Mouse (Mus musculus) heart, adult 18-20 months (tissue): Measurements from ENCODE around the gene E130218I03Rik. TPM values are rescaled to one million over a fixed set of nuclear protein-coding genes. Genes with fewer than 3 reads are reported as not detected.

ENCODE experiments used
- DNase-seq, 2 experiments: peaks; one replicate each; pipeline ENCODE4 v3.0.0; 2021 to 2022; ENCODE audit warnings: mixed read lengths in 1 of 2
- total RNA-seq, 2 experiments: library from RNA; stranded (reverse); gene quantifications; 2 replicates each; pipeline ENCODE4 v1.2.3; 2021

The E130218I03Rik gene
- total RNA-seq, 2 experiments from 2014 or later = not detected

- DNase-seq = peak; percentile 96 to 98
Observed at GRCm38 (mm10) chr4:134287168-134287564, 43.7 kb downstream of the E130218I03Rik start.

- DNase-seq = peak; percentile 76 to 80
Observed at GRCm38 (mm10) chr4:134287575-134288025, 44.1 kb downstream of the E130218I03Rik start, which contains the start of gene Pdik1l. Gene Pdik1l (minus strand): TSS chr4:134287895.

DNA sequence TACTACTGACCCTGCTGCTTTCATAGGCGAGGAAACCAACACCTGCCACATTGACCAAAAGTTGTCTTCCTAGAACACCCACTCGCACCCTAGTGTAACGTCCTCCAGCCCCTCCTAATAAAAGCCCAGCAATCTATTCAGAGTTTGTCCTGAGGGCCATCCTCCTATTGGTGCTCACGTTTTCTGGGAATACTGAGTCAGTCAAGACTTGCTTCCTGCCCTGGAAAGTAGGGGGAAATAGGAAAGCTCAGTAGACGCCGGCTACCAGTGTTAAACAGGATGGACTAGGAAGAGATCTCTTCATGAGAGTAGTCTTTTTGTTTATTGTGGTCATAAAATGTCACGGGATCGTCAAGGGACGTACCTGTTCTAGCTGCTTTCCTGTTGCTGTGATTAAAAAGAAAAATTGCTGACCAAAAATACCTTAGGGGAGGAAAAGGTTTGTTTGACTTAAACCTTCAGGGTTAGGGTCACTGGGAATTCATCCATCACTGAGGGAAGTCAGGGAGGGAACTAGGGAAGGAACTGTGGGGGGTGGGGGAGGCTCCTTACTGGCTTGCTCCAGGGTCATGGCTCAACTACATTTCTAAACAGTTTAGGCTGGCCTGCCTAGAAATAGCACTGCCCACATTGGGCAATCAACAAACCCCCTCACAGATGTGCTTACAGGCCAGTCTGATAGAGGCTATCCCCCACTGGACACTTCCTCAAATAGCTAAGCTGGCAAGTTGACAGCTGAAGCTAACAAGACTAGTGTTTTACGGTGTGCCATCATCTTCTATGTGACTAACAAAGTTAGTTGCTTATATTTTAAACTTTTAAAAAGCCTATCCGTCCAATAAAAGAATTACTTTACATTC is 45.2 kb downstream of the E130218I03Rik start:
- DNase-seq = peak in 1 of 2 experiments; percentile 28

- DNase-seq = peak; percentile 65 to 89
Observed at GRCm38 (mm10) chr4:134292067-134292466, 48.6 kb downstream of the E130218I03Rik start.

DNA sequence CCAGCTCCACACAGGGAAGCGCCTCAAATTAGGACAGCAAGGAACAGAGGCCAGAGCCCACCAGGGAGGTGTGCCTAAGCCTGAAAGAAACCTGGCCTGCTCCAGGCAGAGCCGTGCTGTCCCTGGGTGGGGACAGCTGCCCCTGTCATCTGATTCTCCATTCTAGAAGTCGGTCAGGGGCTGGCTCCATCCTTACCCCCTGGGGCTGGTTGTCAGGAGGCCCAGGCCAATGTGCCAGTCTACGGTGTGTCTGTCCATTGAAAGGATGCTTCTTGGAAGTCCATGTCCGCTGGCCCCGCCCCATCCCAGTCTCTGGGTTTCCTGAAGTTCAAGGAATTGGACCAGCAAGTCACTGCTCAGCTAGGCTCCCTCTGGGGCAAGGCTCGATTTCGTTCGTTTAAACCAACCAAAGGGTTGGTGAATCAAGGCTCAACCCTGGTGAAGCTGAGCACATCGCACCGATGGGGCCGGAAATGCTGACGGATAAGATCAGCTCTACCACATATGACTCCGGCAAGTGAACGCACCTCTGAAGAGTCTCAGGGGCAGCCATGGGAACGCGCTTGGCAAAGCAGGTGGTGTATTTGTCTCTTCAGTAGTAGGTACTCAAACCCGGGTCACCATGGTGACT is 49.7 kb downstream of the E130218I03Rik start:
- DNase-seq = no peak

- DNase-seq = peak; percentile 59 to 84
Observed at GRCm38 (mm10) chr4:134293692-134294163, 50.3 kb downstream of the E130218I03Rik start.

Other genes with a start within 250 kb of the E130218I03Rik start
- gene Dhdds, start 242.7 kb upstream of the E130218I03Rik start, total RNA-seq = 10 to 100 TPM; 29.9 to 31.9 TPM
- gene Lin28a, start 224.8 kb upstream of the E130218I03Rik start, total RNA-seq = not detected
- gene Zfp683, start 189.8 kb upstream of the E130218I03Rik start, total RNA-seq = not detected
- gene Crybg2, start 182.8 kb upstream of the E130218I03Rik start, total RNA-seq = under 1 TPM in 1 of 2 experiments, not detected in 1; 0.08 TPM
- gene Cd52, start 148.6 kb upstream of the E130218I03Rik start, total RNA-seq = 10 to 100 TPM in 1 of 2 experiments, 1 to 10 TPM in 1; 5.8 to 20.9 TPM
- 1 to 10 TPM; 2.0 to 2.4 TPM for gene Ubxn11, start 141.1 kb upstream of the E130218I03Rik start, total RNA-seq
- 10 to 100 TPM; 34.0 to 42.8 TPM for gene Sh3bgrl3, start 114.9 kb upstream of the E130218I03Rik start, total RNA-seq
- 10 to 100 TPM; 40.4 to 41.9 TPM for gene Cep85, start 56.5 kb upstream of the E130218I03Rik start, total RNA-seq
- not detected for gene Gm7534, start 40.7 kb upstream of the E130218I03Rik start, total RNA-seq
- gene Catsper4, start 16.3 kb upstream of the E130218I03Rik start, total RNA-seq = not detected
- 1 to 10 TPM; 3.9 to 6.3 TPM for gene Cnksr1, start 5.3 kb upstream of the E130218I03Rik start, total RNA-seq
- 1 to 10 TPM; 3.3 to 3.6 TPM for gene Zfp593, start 1.9 kb downstream of the E130218I03Rik start, total RNA-seq
- not detected for gene Gm30191, start 3.3 kb downstream of the E130218I03Rik start, total RNA-seq
- gene Grrp1, start 10.4 kb downstream of the E130218I03Rik start, total RNA-seq = 1 to 10 TPM; 5.1 to 6.3 TPM
- 1 to 10 TPM; 4.8 to 8.0 TPM for gene Pdik1l, start 44.2 kb downstream of the E130218I03Rik start, total RNA-seq
- gene Trim63, start 71.5 kb downstream of the E130218I03Rik start, total RNA-seq = 100 to 1,000 TPM; 195 to 199 TPM
- under 1 TPM; 0.30 to 0.72 TPM for gene Slc30a2, start 99.5 kb downstream of the E130218I03Rik start, total RNA-seq
- gene Extl1, start 140.2 kb downstream of the E130218I03Rik start, total RNA-seq = 10 to 100 TPM; 19.7 to 19.8 TPM
- 1 to 10 TPM; 6.1 to 7.9 TPM for gene Pafah2, start 152.7 kb downstream of the E130218I03Rik start, total RNA-seq
- gene Stmn1, start 224.7 kb downstream of the E130218I03Rik start, total RNA-seq = 10 to 100 TPM; 21.3 to 24.5 TPM